In the genomic region with DNA sequence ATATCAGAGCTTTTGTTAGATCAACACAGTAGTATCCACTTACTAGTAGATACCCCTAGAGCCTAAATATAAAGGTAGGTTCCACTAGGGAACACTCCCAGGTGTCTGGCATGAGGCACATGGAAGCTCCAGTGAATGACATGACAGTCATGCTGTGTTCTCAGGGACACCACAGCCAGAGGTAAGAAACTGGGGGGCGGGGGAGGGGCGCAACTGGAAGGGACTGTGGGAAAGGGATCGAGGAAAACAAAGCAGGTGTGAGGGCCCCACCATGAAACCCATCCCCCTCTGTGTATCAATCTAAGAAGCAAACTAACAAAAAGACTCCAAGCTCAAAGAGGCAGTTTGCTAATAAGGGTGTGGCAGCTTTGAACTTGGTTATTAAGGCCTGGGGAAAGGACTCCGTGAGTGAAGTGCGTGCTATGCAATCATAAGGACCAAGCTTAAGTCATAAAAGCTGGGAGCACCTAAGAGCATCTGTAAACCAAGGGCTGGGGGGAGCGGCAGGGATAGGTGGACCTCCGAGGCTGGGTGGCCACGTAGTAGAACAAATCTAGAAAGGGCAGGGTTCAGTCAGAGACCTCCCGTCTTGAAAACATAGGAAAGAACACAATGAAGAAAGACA, we compare ENCODE assay signal across 20 mouse cellular contexts. TPM values are rescaled to one million over a fixed set of nuclear protein-coding genes. Genes with fewer than 3 reads are reported as not detected.
DNase-seq lines count a peak whose midpoint lies in the region; ATAC-seq and TF ChIP-seq lines count a peak whose summit lies in the region.
"Had no signal": no experiment of that assay in that cellular context is flagged by ENCODE, and none has a peak within 500 bp of the region (broad histone marks: within the 10 kb centered on the region; RNA-seq: fewer than 3 reads in every experiment).

No protein-coding gene starts in this region.

- no peak overlapping the region for H3K4me2 ChIP-seq in intestine, embryonic 14.5 days (ENCODE audit: low read length)
- no peak overlapping the region for H3K4me2 ChIP-seq in intestine, postnatal 0 days (replicated peaks; ENCODE audit: low read depth)
- no peak overlapping the region for H3K4me2 ChIP-seq in lung, embryonic 16.5 days (ENCODE audit: low read depth, low read length)
- H3K4me2 ChIP-seq in intestine, embryonic 15.5 days (replicated peaks): no peak overlapping the region
- H3K4me2 ChIP-seq in intestine, embryonic 16.5 days (ENCODE audit: low read depth, low read length): no peak overlapping the region
- H3K4me2 ChIP-seq: embryonic facial prominence, embryonic 12.5 days; forebrain, embryonic 13.5 days; forebrain, embryonic 15.5 days had no signal

- no peaks in the 10 kb centered on the region for H3K9me3 ChIP-seq in intestine, embryonic 14.5 days (ENCODE audit: control insufficient read depth, low read length)
- H3K9me3 ChIP-seq in intestine, postnatal 0 days (ENCODE audit: control insufficient read depth): no peaks in the 10 kb centered on the region
- H3K9me3 ChIP-seq in lung, embryonic 16.5 days (ENCODE audit: control insufficient read depth, low read length): no peaks in the 10 kb centered on the region
- H3K9me3 ChIP-seq in intestine, embryonic 15.5 days: no peaks in the 10 kb centered on the region
- no peaks in the 10 kb centered on the region for H3K9me3 ChIP-seq in intestine, embryonic 16.5 days (ENCODE audit: control insufficient read depth, low read length)
- H3K9me3 ChIP-seq: embryonic facial prominence, embryonic 10.5 days; embryonic facial prominence, embryonic 12.5 days; forebrain, embryonic 13.5 days; forebrain, embryonic 15.5 days had no signal

- H3K27me3 ChIP-seq in intestine, embryonic 14.5 days (replicated peaks; ENCODE audit: control insufficient read depth, insufficient read depth, low read length): no peaks in the 10 kb centered on the region
- no peaks in the 10 kb centered on the region for H3K27me3 ChIP-seq in intestine, postnatal 0 days (replicated peaks; ENCODE audit: control insufficient read depth, insufficient read depth, low read length)
- H3K27me3 ChIP-seq in lung, embryonic 16.5 days (ENCODE audit: control insufficient read depth, insufficient read depth, low read depth, low read length): no peaks in the 10 kb centered on the region
- H3K27me3 ChIP-seq in intestine, embryonic 15.5 days (replicated peaks): no peaks in the 10 kb centered on the region
- no peaks in the 10 kb centered on the region for H3K27me3 ChIP-seq in intestine, embryonic 16.5 days (replicated peaks; ENCODE audit: control insufficient read depth, insufficient read depth, low read length)
- H3K27me3 ChIP-seq: embryonic facial prominence, embryonic 12.5 days; forebrain, embryonic 13.5 days; forebrain, embryonic 15.5 days had no signal

- H3K36me3 ChIP-seq in intestine, embryonic 14.5 days (ENCODE audit: control insufficient read depth, insufficient read depth, low read length): no peaks in the 10 kb centered on the region
- H3K36me3 ChIP-seq in intestine, postnatal 0 days (ENCODE audit: control insufficient read depth, insufficient read depth): no peaks in the 10 kb centered on the region
- H3K36me3 ChIP-seq in lung, embryonic 16.5 days (ENCODE audit: control insufficient read depth, insufficient read depth, low read length): no peaks in the 10 kb centered on the region
- no peaks in the 10 kb centered on the region for H3K36me3 ChIP-seq in intestine, embryonic 15.5 days
- no peaks in the 10 kb centered on the region for H3K36me3 ChIP-seq in intestine, embryonic 16.5 days (ENCODE audit: control insufficient read depth, insufficient read depth, low read length)
- H3K36me3 ChIP-seq: embryonic facial prominence, embryonic 10.5 days; embryonic facial prominence, embryonic 12.5 days; forebrain, embryonic 15.5 days had no signal

- DNase-seq in intestine, embryonic 14.5 days (ENCODE audit: low spot score): no peak
- no peak for DNase-seq in lung, postnatal 25 days (ENCODE audit: low spot score)
- DNase-seq in cerebellum, postnatal 36 days: no peak
- no peak for DNase-seq in testis, postnatal 14 days (ENCODE audit: low spot score)
- DNase-seq: adrenal gland, adult 2 months; adrenal gland, postnatal 10 days; adrenal gland, postnatal 25 days; cerebellum, adult 11 months; cerebellum, adult 18-20 months; cerebellum, adult 8-10 months; cerebellum, adult 9-11 months; cerebellum, postnatal 14 days had no signal

- WGBS in intestine, embryonic 14.5 days: 69% methylated on average over 9 of the region's 9 CpGs
- 49% methylated on average over 9 of the region's 9 CpGs for WGBS in intestine, postnatal 0 days
- WGBS in lung, embryonic 16.5 days: 65% methylated on average over 9 of the region's 9 CpGs
- WGBS in intestine, embryonic 15.5 days: 73% methylated on average over 9 of the region's 9 CpGs
- WGBS in intestine, embryonic 16.5 days: 72% methylated on average over 9 of the region's 9 CpGs

- 0 out of 2 replicates have a peak, but pooled peaks have one; percentile 12 for ATAC-seq in intestine, embryonic 14.5 days (replicated peaks; ENCODE audit: low FRiP score, low TSS enrichment, low read depth)
- ATAC-seq in intestine, postnatal 0 days: no peak
- 0 out of 2 replicates have a peak, but pooled peaks have one; percentile 21 for ATAC-seq in lung, embryonic 16.5 days (ENCODE audit: low read depth)
- ATAC-seq in intestine, embryonic 15.5 days: peak; percentile 70
- peak; percentile 72 for ATAC-seq in intestine, embryonic 16.5 days
- ATAC-seq: forebrain, embryonic 13.5 days; forebrain, embryonic 15.5 days had no signal

- no peak overlapping the region for H3K27ac ChIP-seq in intestine, embryonic 14.5 days (ENCODE audit: low read depth)
- no peak overlapping the region for H3K27ac ChIP-seq in intestine, postnatal 0 days (ENCODE audit: low read depth, low read length)
- H3K27ac ChIP-seq in lung, embryonic 16.5 days (ENCODE audit: low read length): no peak overlapping the region
- no peak overlapping the region for H3K27ac ChIP-seq in intestine, embryonic 15.5 days
- no peak overlapping the region for H3K27ac ChIP-seq in intestine, embryonic 16.5 days (ENCODE audit: low read length)
- H3K27ac ChIP-seq: embryonic facial prominence, embryonic 12.5 days; forebrain, embryonic 13.5 days; forebrain, embryonic 15.5 days had no signal

- H3K4me1 ChIP-seq in intestine, embryonic 14.5 days (replicated peaks; ENCODE audit: control insufficient read depth, insufficient read depth, low read length): no peaks in the 10 kb centered on the region
- H3K4me1 ChIP-seq in intestine, postnatal 0 days (replicated peaks; ENCODE audit: control insufficient read depth, insufficient read depth, low read length): no peaks in the 10 kb centered on the region
- peaks cover 32% of the 10 kb centered on the region for H3K4me1 ChIP-seq in lung, embryonic 16.5 days (replicated peaks; ENCODE audit: control insufficient read depth, insufficient read depth, low read length)
- H3K4me1 ChIP-seq in intestine, embryonic 15.5 days (replicated peaks): no peaks in the 10 kb centered on the region
- peaks cover 5% of the 10 kb centered on the region; the same call in 1 of the 2 replicates for H3K4me1 ChIP-seq in intestine, embryonic 16.5 days (ENCODE audit: control insufficient read depth, insufficient read depth, low read length)
- H3K4me1 ChIP-seq: forebrain, embryonic 13.5 days; forebrain, embryonic 15.5 days had no signal

- no peak overlapping the region for H3K4me3 ChIP-seq in intestine, embryonic 14.5 days (ENCODE audit: low read depth, low read length)
- no peak overlapping the region for H3K4me3 ChIP-seq in intestine, postnatal 0 days (ENCODE audit: low read depth, low read length)
- H3K4me3 ChIP-seq in lung, embryonic 16.5 days (ENCODE audit: low read length): no peak overlapping the region
- H3K4me3 ChIP-seq in intestine, embryonic 15.5 days (replicated peaks): no peak overlapping the region
- H3K4me3 ChIP-seq in intestine, embryonic 16.5 days (ENCODE audit: low read length): no peak overlapping the region
- H3K4me3 ChIP-seq: embryonic facial prominence, embryonic 10.5 days; embryonic facial prominence, embryonic 12.5 days; forebrain, embryonic 13.5 days; forebrain, embryonic 15.5 days had no signal

- no peak for TF ChIP-seq CTCF in intestine, postnatal 0 days (IDR thresholded peaks at IDR 0.05; ENCODE audit: low read depth)

- H3K9ac ChIP-seq in intestine, embryonic 14.5 days (ENCODE audit: low read length): no peak overlapping the region
- H3K9ac ChIP-seq in intestine, postnatal 0 days (ENCODE audit: low read depth, low read length): no peak overlapping the region
- H3K9ac ChIP-seq in lung, embryonic 16.5 days (ENCODE audit: low read length): no peak overlapping the region
- no peak overlapping the region for H3K9ac ChIP-seq in intestine, embryonic 15.5 days
- no peak overlapping the region for H3K9ac ChIP-seq in intestine, embryonic 16.5 days (ENCODE audit: low read depth, low read length)
- H3K9ac ChIP-seq: embryonic facial prominence, embryonic 12.5 days; forebrain, embryonic 13.5 days; forebrain, embryonic 15.5 days had no signal

RNA-seq across cellular contexts. Expression of gene Gm9913, which starts 57.5 kb away (rescaled TPM):
- 0.39 and 0.66 TPM in 2 replicates for polyA plus RNA-seq in intestine, embryonic 14.5 days (2014; fragmentation: Nextera tagmentation; extraction: Ambion mirVana)
- 0.34 and 0.39 TPM in 2 replicates for polyA plus RNA-seq in intestine, postnatal 0 days (2015; fragmentation: Nextera tagmentation; extraction: Ambion mirVana)
- polyA plus RNA-seq in lung, embryonic 16.5 days (2015; fragmentation: Nextera tagmentation; extraction: Ambion mirVana): 0.34 and 0.35 TPM in 2 replicates
- 0.28 and 0.35 TPM in 2 replicates for polyA plus RNA-seq in intestine, embryonic 15.5 days (2015; fragmentation: Nextera tagmentation; extraction: Ambion mirVana)
- 0.16 and 0.51 TPM in 2 replicates for polyA plus RNA-seq in intestine, embryonic 16.5 days (2015; fragmentation: Nextera tagmentation; extraction: Ambion mirVana)
- polyA plus RNA-seq: adrenal gland, adult 2 months; forebrain, embryonic 13.5 days had no signal
